Mouse (Mus musculus): Measurements from ENCODE around the gene Gm8374. TPM values are rescaled to one million over a fixed set of nuclear protein-coding genes. Genes with fewer than 3 reads are reported as not detected.
A peak's percentile ranks its signal among the peaks of the same experiment; 100 is the strongest.
"Not testable (repeated sequence)": the region's sequence is repeated elsewhere in the genome, so short reads cannot be mapped to it uniquely, and the experiment has no call there.

Gene Gm8374
- polyA plus RNA-seq (2015; fragmentation: Nextera tagmentation; extraction: Ambion mirVana), result not detected in 2 replicates

DNA sequence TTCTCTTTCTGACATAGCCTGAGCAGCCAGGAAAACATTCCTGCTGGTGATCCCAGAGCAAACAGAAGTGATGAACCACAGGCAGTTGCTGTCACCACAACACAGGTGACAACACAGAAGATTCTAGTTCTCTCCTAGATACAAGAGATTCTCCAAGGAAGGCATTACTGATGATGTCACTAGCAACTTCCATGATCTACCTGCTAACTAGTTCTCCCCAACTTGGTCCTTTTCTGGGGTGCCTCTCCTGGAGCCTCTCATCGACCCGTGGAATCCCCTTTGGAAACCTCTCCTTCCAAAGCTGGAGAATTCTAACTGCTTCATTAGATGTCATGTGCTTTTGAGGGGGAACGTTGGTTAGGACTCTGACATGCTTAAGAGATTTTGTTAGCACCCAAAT, at the start of gene Gm8374:
Gene Gm8374 (minus strand): TSS at position 101 of the 400 bp plus-strand sequence.
- H3K9ac ChIP-seq; ATAC-seq (ENCODE audit: low FRiP score, low read depth); H3K27me3 ChIP-seq; H3K27ac ChIP-seq (replicated peaks); H3K4me1 ChIP-seq (replicated peaks); H3K36me3 ChIP-seq; H3K4me3 ChIP-seq; H3K9me3 ChIP-seq; H3K4me2 ChIP-seq: not testable (repeated sequence)
- 90% methylated on average over 3 of the region's 3 CpGs for WGBS

DNA sequence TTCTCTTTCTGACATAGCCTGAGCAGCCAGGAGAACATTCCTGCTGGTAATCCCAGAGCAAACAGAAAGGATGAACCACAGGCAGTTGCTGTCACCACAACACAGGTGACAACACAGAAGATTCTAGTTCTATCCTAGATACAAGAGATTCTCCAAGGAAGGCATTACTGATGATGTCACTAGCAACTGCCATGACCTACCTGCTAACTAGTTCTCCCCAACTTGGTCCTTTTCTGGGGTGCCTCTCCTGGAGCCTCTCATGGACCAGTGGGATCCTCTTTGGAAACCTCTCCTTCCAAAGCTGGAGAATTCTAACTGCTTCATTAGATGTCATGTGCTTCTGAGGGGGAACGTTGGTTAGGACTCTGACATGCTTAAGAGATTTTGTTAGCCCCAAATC, 32.6 kb downstream of the Gm8374 start, which contains the start of gene Gm5797:
Gene Gm5797 (minus strand): TSS at position 101 of the 400 bp plus-strand sequence.
- not testable (repeated sequence) for H3K9ac ChIP-seq; H3K4me2 ChIP-seq; H3K36me3 ChIP-seq; H3K27ac ChIP-seq (replicated peaks); H3K4me1 ChIP-seq (replicated peaks); H3K4me3 ChIP-seq; ATAC-seq (ENCODE audit: low FRiP score, low read depth); H3K9me3 ChIP-seq; H3K27me3 ChIP-seq
- no CpG with 5 or more reads among the region's 1 CpGs for WGBS

DNA sequence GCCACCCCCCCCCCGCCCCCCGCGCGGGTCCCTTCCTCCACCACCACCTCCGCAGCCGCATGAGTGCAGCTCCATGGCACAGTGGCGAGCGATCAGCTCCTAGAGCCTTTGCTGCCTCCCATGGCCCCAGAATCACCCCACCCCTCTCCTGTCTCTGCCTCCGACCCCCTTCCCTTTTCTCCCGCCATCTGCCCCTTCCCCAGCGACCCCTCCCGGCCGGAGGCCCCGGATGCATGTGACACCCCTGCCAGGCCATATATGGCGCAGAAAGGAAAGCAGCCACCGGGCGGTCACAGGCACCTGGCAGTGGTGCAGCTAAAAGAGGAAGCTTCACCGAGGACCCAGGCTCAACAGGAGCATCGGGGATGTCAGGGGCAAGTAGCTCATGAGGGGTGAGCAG, 49.8 kb downstream of the Gm8374 start:
- ATAC-seq (ENCODE audit: low FRiP score, low read depth), result 0 out of 2 replicates have a peak, but pooled peaks have one; percentile 19
- not testable (repeated sequence) for H3K9me3 ChIP-seq; H3K4me1 ChIP-seq (replicated peaks); H3K36me3 ChIP-seq; H3K27me3 ChIP-seq
- 2% methylated on average over 18 of the region's 19 CpGs for WGBS
- H3K9ac ChIP-seq, result peak overlapping the region; percentile 60
- H3K27ac ChIP-seq (replicated peaks), result peak overlapping the region; percentile 79
- H3K4me2 ChIP-seq, result peak overlapping the region; percentile 58
- H3K4me3 ChIP-seq, result peak overlapping the region; percentile 53

DNA sequence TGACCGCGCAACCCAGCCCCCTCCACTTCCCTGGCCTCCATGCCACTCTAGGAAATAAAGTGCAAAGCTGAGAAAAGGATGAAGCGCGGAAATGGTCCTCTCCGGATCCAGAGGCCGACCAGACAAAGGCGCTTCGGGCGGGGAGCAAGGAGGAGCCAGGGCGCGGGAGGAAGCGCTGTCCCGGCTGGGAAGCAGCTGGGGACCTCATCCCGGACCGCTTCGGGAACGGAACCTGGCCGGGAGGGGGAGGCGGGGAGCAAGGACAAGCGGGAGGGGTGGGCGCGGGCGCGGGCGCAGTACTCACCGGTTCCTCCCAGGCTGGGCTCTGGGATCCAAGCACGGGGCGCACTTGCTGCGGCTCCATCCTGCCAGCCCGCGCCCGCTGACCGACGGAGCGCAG, 50.3 kb downstream of the Gm8374 start, which contains the start of gene Gm3739:
Gene Gm3739 (minus strand): TSS at position 389 of the 400 bp plus-strand sequence.
- not testable (repeated sequence) for ATAC-seq (ENCODE audit: low FRiP score, low read depth); H3K36me3 ChIP-seq; H3K4me1 ChIP-seq (replicated peaks); H3K9me3 ChIP-seq; H3K27me3 ChIP-seq
- Histone ChIP-seq H3K4me2 (peak within 1 kb of the TSS; percentile 58), H3K4me3 (peak within 1 kb of the TSS; percentile 53), H3K27ac (replicated peaks) (peak within 1 kb of the TSS; percentile 79), H3K9ac (peak within 1 kb of the TSS; percentile 60)
- 0% methylated on average over 23 of the region's 35 CpGs for WGBS

Other genes starting within 250 kb of the Gm8374 start
- not detected in 2 replicates for gene Gm6676, start 239.7 kb downstream of the Gm8374 start, polyA plus RNA-seq (2015; fragmentation: Nextera tagmentation; extraction: Ambion mirVana)
- 11.0 and 11.3 TPM in 2 replicates for gene Gm3512, start 190.6 kb downstream of the Gm8374 start, polyA plus RNA-seq (2015; fragmentation: Nextera tagmentation; extraction: Ambion mirVana)
- gene Gm16434, start 170.6 kb downstream of the Gm8374 start, polyA plus RNA-seq (2015; fragmentation: Nextera tagmentation; extraction: Ambion mirVana), result not detected in 2 replicates
- not detected in 2 replicates for gene Gm3727, start 100.4 kb downstream of the Gm8374 start, polyA plus RNA-seq (2015; fragmentation: Nextera tagmentation; extraction: Ambion mirVana)
- 6.7 and 7.1 TPM in 2 replicates for gene Gm3739, start 50.1 kb downstream of the Gm8374 start, polyA plus RNA-seq (2015; fragmentation: Nextera tagmentation; extraction: Ambion mirVana)
- gene Gm5797, start 32.7 kb downstream of the Gm8374 start, polyA plus RNA-seq (2015; fragmentation: Nextera tagmentation; extraction: Ambion mirVana), result not detected in 2 replicates
- gene Gm3755, start 85.8 kb upstream of the Gm8374 start, polyA plus RNA-seq (2015; fragmentation: Nextera tagmentation; extraction: Ambion mirVana), result 0.13 TPM in 1 of 2 replicates, not detected in the other
- 16.2 and 17.3 TPM in 2 replicates for gene Gm3752, start 118.6 kb upstream of the Gm8374 start, polyA plus RNA-seq (2015; fragmentation: Nextera tagmentation; extraction: Ambion mirVana)
- gene Gm3558, start 203.4 kb upstream of the Gm8374 start, polyA plus RNA-seq (2015; fragmentation: Nextera tagmentation; extraction: Ambion mirVana), result 5.2 and 6.4 TPM in 2 replicates
- gene Gm10338, start 230.5 kb upstream of the Gm8374 start, polyA plus RNA-seq (2015; fragmentation: Nextera tagmentation; extraction: Ambion mirVana), result not detected in 2 replicates

All from hindbrain, embryonic 15.5 days (tissue).